Mouse (Mus musculus): Measurements from ENCODE around the gene Shd. TPM values are rescaled to one million over a fixed set of nuclear protein-coding genes. Genes with fewer than 3 reads are reported as not detected.

Gene Shd
- polyA plus RNA-seq, 1 experiment: 3.4 TPM

GRCm38 (mm10) chr17:56024931-56025330, 54.7 kb downstream of the Shd start:
- 69% methylated on average over 5 of the region's 5 CpGs for WGBS
- TF ChIP-seq POLR2A (IDR thresholded peaks at IDR 0.05; ENCODE audit: low read depth, low read length) (no peak), CTCF (IDR thresholded peaks at IDR 0.05; ENCODE audit: extremely low read depth, insufficient read length, insufficient replicate concordance, low read depth, low read length) (no peak)
- Histone ChIP-seq H3K36me3 (ENCODE audit: control insufficient read depth, insufficient read depth, low read length) (peaks cover 5% of the 10 kb centered on the region), H3K27me3 (ENCODE audit: control insufficient read depth, insufficient read depth, low read length) (no peaks in the 10 kb centered on the region), H3K27ac (ENCODE audit: insufficient read depth, low read depth, low read length) (no peak overlapping the region), H3K4me3 (ENCODE audit: low read depth, low read length) (no peak overlapping the region), H3K4me1 (ENCODE audit: control insufficient read depth, insufficient read depth, insufficient read length, low read length) (peaks cover 10% of the 10 kb centered on the region)

Other genes with a start within 250 kb of the Shd start
- gene Adgre4, start 220.5 kb upstream of the Shd start, polyA plus RNA-seq (2012; rRNA removed): 0.48 and 0.52 TPM in 2 replicates
- gene Zfp119a, start 91.5 kb upstream of the Shd start, polyA plus RNA-seq (2012; rRNA removed): not detected in 2 replicates
- 0.27 TPM in 1 of 2 replicates, not detected in the other for gene Zfp959, start 78.4 kb upstream of the Shd start, polyA plus RNA-seq (2012; rRNA removed)
- gene Zfp119b, start 21.0 kb upstream of the Shd start, polyA plus RNA-seq (2012; rRNA removed): 0.09 TPM in 1 of 2 replicates, not detected in the other
- 4.9 and 7.5 TPM in 2 replicates for gene Ebi3, start 17.8 kb upstream of the Shd start, polyA plus RNA-seq (2012; rRNA removed)
- 3.4 and 7.9 TPM in 2 replicates for gene Yju2, start 11.4 kb upstream of the Shd start, polyA plus RNA-seq (2012; rRNA removed)
- gene Fsd1, start 16.0 kb downstream of the Shd start, polyA plus RNA-seq (2012; rRNA removed): 0.83 and 3.2 TPM in 2 replicates
- gene Stap2, start 35.1 kb downstream of the Shd start, polyA plus RNA-seq (2012; rRNA removed): 87.8 and 224 TPM in 2 replicates
- 129 and 424 TPM in 2 replicates for gene Mpnd, start 35.2 kb downstream of the Shd start, polyA plus RNA-seq (2012; rRNA removed)
- gene Sh3gl1, start 66.2 kb downstream of the Shd start, polyA plus RNA-seq (2012; rRNA removed): 41.8 and 78.2 TPM in 2 replicates
- 1.9 and 4.1 TPM in 2 replicates for gene Chaf1a, start 70.0 kb downstream of the Shd start, polyA plus RNA-seq (2012; rRNA removed)
- gene Ubxn6, start 104.6 kb downstream of the Shd start, polyA plus RNA-seq (2012; rRNA removed): 27.4 and 57.1 TPM in 2 replicates
- 23.1 and 24.2 TPM in 2 replicates for gene Hdgfl2, start 109.2 kb downstream of the Shd start, polyA plus RNA-seq (2012; rRNA removed)
- 6.2 and 8.9 TPM in 2 replicates for gene Plin4, start 139.3 kb downstream of the Shd start, polyA plus RNA-seq (2012; rRNA removed)
- gene Plin5, start 147.1 kb downstream of the Shd start, polyA plus RNA-seq (2012; rRNA removed): 0.04 and 0.05 TPM in 2 replicates
- gene Lrg1, start 151.5 kb downstream of the Shd start, polyA plus RNA-seq (2012; rRNA removed): 10.6 and 28.7 TPM in 2 replicates
- gene Sema6b, start 169.9 kb downstream of the Shd start, polyA plus RNA-seq (2012; rRNA removed): 6.4 and 12.2 TPM in 2 replicates
- gene Tnfaip8l1, start 192.0 kb downstream of the Shd start, polyA plus RNA-seq (2012; rRNA removed): 4.2 and 10.3 TPM in 2 replicates
- gene Mydgf, start 213.5 kb downstream of the Shd start, polyA plus RNA-seq (2012; rRNA removed): 82.7 and 86.4 TPM in 2 replicates
- 27.4 and 39.4 TPM in 2 replicates for gene Dpp9, start 248.4 kb downstream of the Shd start, polyA plus RNA-seq (2012; rRNA removed)

Measured in small intestine, adult 2 months (tissue).